Mouse (Mus musculus) gastrocnemius, postnatal 14 days (tissue): ENCODE results near the gene Gprin1. TPM values are rescaled to one million over a fixed set of nuclear protein-coding genes. Genes with fewer than 3 reads are reported as not detected.

Experiments used
- DNase-seq: peaks from one replicate; pipeline ENCODE4 v3.0.0; 2021; ENCODE audit warnings: mixed read lengths
- intact Hi-C: fragments of 180-260 bp; cut with DNase I; formaldehyde crosslinking; loops from one replicate; pipeline ENCODE4 v1.15.1; 2025; ENCODE audit warnings: low total_unique reads
- total RNA-seq, 2 experiments: library from RNA; stranded (reverse); gene quantifications; 2 replicates each; pipeline ENCODE4 v1.2.3; 2021

The Gprin1 gene
- total RNA-seq, 2 experiments from 2014 or later, result 0.09 to 0.12 TPM

DNA sequence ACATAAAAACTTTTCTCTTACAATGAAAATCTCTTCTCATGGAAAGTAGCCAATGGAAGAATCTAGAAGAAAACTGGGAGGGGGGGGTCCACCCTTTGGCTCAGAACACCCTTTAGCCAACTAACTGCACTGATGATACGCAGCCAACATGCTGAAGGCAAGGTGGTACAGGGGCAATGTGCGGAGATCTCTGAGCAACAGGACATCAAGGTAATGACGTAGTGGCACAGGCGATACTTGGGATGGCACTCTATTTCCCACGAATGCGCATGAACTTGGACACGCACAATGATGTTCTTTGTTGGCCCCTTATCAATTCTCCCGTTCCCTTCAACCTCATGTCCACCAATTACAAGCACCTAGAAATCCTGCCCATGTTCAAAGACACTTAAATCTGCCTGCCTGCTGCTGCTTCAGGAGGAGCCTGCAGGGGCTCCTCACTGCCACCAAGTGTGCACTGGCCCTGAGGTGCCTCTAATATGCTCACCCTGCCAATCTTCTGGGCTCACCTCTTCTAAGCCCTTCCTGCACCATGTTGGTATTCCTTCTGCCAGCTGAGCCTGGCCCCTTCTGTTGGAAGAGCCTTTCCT is 59.4 kb downstream of the Gprin1 start:
- DNase-seq, result no peak
- intact Hi-C loops, result no loop called here

DNA sequence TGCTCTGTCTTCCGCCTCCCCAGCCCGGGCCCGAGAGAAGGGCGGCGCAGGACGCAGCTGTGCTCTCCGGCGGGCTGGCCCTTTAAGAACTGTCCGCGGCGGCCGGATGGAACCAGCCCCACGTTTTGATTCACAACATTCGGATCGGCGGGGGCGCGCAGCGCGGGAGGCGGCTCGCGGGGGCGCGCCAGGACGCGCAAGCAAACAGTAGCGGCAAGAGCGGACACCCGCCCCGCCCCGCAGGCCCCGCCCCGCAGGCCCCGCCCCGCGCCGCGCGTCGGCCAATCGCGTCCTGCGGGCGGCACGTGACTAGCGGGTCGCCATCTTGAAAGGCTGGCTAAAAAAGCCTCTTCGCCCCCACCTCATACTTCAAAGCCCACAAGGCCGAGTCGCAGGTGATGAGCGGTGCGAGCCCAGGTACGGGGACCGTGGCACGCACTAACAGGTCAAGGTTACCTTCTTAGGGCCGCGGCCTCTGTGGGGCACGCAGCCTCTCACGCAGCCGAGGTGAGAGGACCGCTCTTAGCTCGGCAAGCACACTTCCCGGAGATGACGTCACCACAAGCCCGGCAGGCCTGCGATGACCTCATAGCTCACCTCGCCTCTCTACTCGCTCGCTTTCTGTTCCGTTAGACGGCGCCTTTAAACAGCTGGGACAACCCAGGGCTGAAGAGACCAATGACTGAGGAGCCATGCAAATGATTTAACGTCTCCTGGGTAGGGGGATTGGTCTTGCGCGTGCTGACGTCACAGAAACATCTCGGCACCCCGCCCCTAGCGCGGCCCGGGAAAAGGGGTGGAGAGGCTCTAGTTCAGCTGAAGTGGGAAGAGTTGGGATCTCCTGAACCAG is 61.9 kb downstream of the Gprin1 start:
- peak; percentile 98 for DNase-seq
- intact Hi-C loops, result no loop called here

DNA sequence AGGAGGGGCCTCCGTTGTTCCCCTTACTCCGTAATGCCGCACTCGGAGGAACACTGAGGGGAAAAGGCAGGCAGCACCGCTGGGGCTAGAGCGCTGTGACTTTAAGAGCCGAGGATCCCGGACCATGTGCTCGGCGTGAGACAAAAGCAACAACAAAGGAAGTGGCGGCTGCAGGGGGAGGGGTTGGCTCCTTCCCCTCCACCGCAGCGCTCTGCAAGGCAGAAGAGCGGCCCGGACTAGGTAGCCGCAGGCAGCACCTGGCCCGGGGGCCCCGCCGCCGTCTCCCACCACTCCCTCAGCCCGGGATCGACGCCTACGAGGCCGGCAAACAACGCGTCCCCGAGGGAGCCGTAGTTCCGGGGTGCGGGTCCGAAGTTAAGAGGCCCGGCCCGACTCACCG is 62.6 kb downstream of the Gprin1 start:
- intact Hi-C loops, result no loop called here
- DNase-seq, result peak; percentile 76

Other genes starting within 250 kb of the Gprin1 start
- 1 to 10 TPM; 1.7 to 2.4 TPM for gene Simc1, start 246.1 kb downstream of the Gprin1 start, total RNA-seq
- 100 to 1,000 TPM in 1 of 2 experiments, 10 to 100 TPM in 1; 97.4 to 106 TPM for gene 4833439L19Rik, start 184.4 kb downstream of the Gprin1 start, total RNA-seq
- 1 to 10 TPM; 2.9 to 3.7 TPM for gene Arl10, start 174.9 kb downstream of the Gprin1 start, total RNA-seq
- 10 to 100 TPM; 17.6 to 19.4 TPM for gene Nop16, start 159.8 kb downstream of the Gprin1 start, total RNA-seq
- gene Higd2a, start 159.7 kb downstream of the Gprin1 start, total RNA-seq, result 100 to 1,000 TPM; 126 to 131 TPM
- 10 to 100 TPM; 86.4 to 95.0 TPM for gene Cltb, start 138.5 kb downstream of the Gprin1 start, total RNA-seq
- gene Faf2, start 128.1 kb downstream of the Gprin1 start, total RNA-seq, result 10 to 100 TPM; 16.8 to 17.7 TPM
- gene Rnf44, start 56.0 kb downstream of the Gprin1 start, total RNA-seq, result 10 to 100 TPM; 25.7 to 26.0 TPM
- gene Cdhr2, start 48.4 kb downstream of the Gprin1 start, total RNA-seq, result not detected
- gene Sncb, start 16.7 kb upstream of the Gprin1 start, total RNA-seq, result under 1 TPM in 1 of 2 experiments, not detected in 1; 0.18 TPM
- gene Eif4e1b, start 34.1 kb upstream of the Gprin1 start, total RNA-seq, result not detected
- 10 to 100 TPM; 23.0 to 25.8 TPM for gene Tspan17, start 39.5 kb upstream of the Gprin1 start, total RNA-seq
- gene Unc5a, start 199.5 kb upstream of the Gprin1 start, total RNA-seq, result 1 to 10 TPM; 3.5 to 4.2 TPM